Mouse (Mus musculus) thymus, adult 2 months (tissue): ENCODE data around the gene Babam2.

Source experiments
- CTCF ChIP-seq: fragments of 200-500 bp; IDR thresholded peaks from 2 replicates; pipeline ENCODE4 v1.5.1; 2012; ENCODE audit warnings: mild to moderate bottlenecking, control low read depth, low read length, moderate library complexity, borderline replicate concordance; ENCODE audit not compliant: control insufficient read depth, poor library complexity, insufficient read depth; ENCODE audit errors: extremely low read depth
- POLR2A ChIP-seq: fragments of 200-500 bp; IDR thresholded peaks from 2 replicates; pipeline ENCODE4 v1.6.1; 2012; ENCODE audit warnings: mild to moderate bottlenecking, low read length, control low read depth, moderate library complexity; ENCODE audit not compliant: control insufficient read depth, poor library complexity, insufficient read depth; ENCODE audit errors: extremely low read depth

GRCm38 (mm10) chr5:31974614-31975168 lies 277.2 kb downstream of the Babam2 start:
- TF ChIP-seq POLR2A, result no peak
- no peak for TF ChIP-seq CTCF
